Mouse (Mus musculus) yolk sac, embryonic 10.5 days (tissue): ENCODE data around the gene Aim2.
"Not testable (repeated sequence)": the region's sequence is repeated elsewhere in the genome, so short reads cannot be mapped to it uniquely, and the experiment has no call there.

Experiments
- DNase-seq: peaks from one replicate; pipeline ENCODE4 v3.0.0-alpha.2; 2017; ENCODE audit warnings: low spot score

Aim2 gene

GRCm38 (mm10) chr1:173350372-173350957 is at the start of gene Aim2:
TSS of gene Aim2 (plus strand) at chr1:173350879.
- DNase-seq = no peak

- not testable (repeated sequence) for DNase-seq
These were observed 47.9 kb upstream of the Aim2 start for GRCm38 (mm10) chr1:173302795-173303194.

GRCm38 (mm10) chr1:173313535-173314050 is 37.1 kb upstream of the Aim2 start:
- not testable (repeated sequence) for DNase-seq

GRCm38 (mm10) chr1:173315725-173316124 is 35.0 kb upstream of the Aim2 start:
- no peak for DNase-seq

- DNase-seq = no peak
These were observed 32.7 kb upstream of the Aim2 start for GRCm38 (mm10) chr1:173317925-173318477.

- DNase-seq = no peak
These were observed 29.0 kb upstream of the Aim2 start for GRCm38 (mm10) chr1:173321593-173322248.

GRCm38 (mm10) chr1:173322249-173322627 is 28.4 kb upstream of the Aim2 start:
- DNase-seq = no peak

GRCm38 (mm10) chr1:173323839-173324585 is 26.7 kb upstream of the Aim2 start:
- no peak for DNase-seq

- DNase-seq = no peak
These were observed 25.7 kb upstream of the Aim2 start for GRCm38 (mm10) chr1:173324961-173325360.

- DNase-seq = no peak
These were observed 25.3 kb upstream of the Aim2 start for GRCm38 (mm10) chr1:173325395-173325794.

- DNase-seq = no peak
These were observed 24.1 kb upstream of the Aim2 start for GRCm38 (mm10) chr1:173326552-173326951.

- DNase-seq = no peak
These were observed 22.2 kb upstream of the Aim2 start for GRCm38 (mm10) chr1:173328446-173328845.

GRCm38 (mm10) chr1:173329185-173329584 is 21.5 kb upstream of the Aim2 start:
- peak; percentile 16 for DNase-seq

GRCm38 (mm10) chr1:173329743-173330142 is 20.9 kb upstream of the Aim2 start:
- no peak for DNase-seq

GRCm38 (mm10) chr1:173332418-173332817 is 18.3 kb upstream of the Aim2 start:
- no peak for DNase-seq

- no peak for DNase-seq
These were observed 17.1 kb upstream of the Aim2 start, which contains the start of gene Ackr1 for GRCm38 (mm10) chr1:173333312-173334253. TSS of gene Ackr1 (minus strand) at chr1:173333750.

- no peak for DNase-seq
These were observed 14.8 kb upstream of the Aim2 start for GRCm38 (mm10) chr1:173335903-173336302.

- DNase-seq = no peak
These were observed 13.7 kb upstream of the Aim2 start for GRCm38 (mm10) chr1:173337008-173337407.

GRCm38 (mm10) chr1:173339543-173339942 is 11.1 kb upstream of the Aim2 start:
- DNase-seq = peak; percentile 18

- no peak for DNase-seq
These were observed 8.3 kb upstream of the Aim2 start for GRCm38 (mm10) chr1:173342425-173342824.

- DNase-seq = no peak
These were observed 6.7 kb upstream of the Aim2 start for GRCm38 (mm10) chr1:173343934-173344333.
